Mouse (Mus musculus): ENCODE data around the gene Rplp2.
"Not testable (repeated sequence)": the region's sequence is repeated elsewhere in the genome, so short reads cannot be mapped to it uniquely, and the experiment has no call there.

Gene Rplp2

GRCm38 (mm10) chr7:141447110-141447991, at the start of gene Rplp2:
Rplp2 (plus strand) TSS chr7:141447370.
- DNase-seq (ENCODE audit: extremely low read depth, low read depth, low spot score): no peak

- DNase-seq (ENCODE audit: extremely low read depth, low read depth, low spot score): no peak
Observed at GRCm38 (mm10) chr7:141403305-141403704, 43.9 kb upstream of the Rplp2 start.

GRCm38 (mm10) chr7:141405466-141405865, 41.7 kb upstream of the Rplp2 start:
- DNase-seq (ENCODE audit: extremely low read depth, low read depth, low spot score): no peak

- DNase-seq (ENCODE audit: extremely low read depth, low read depth, low spot score): not testable (repeated sequence)
Observed at GRCm38 (mm10) chr7:141407670-141408069, 39.5 kb upstream of the Rplp2 start.

- DNase-seq (ENCODE audit: extremely low read depth, low read depth, low spot score): no peak
Observed at GRCm38 (mm10) chr7:141408833-141409232, 38.3 kb upstream of the Rplp2 start.

GRCm38 (mm10) chr7:141410631-141411030, 36.5 kb upstream of the Rplp2 start:
- no peak for DNase-seq (ENCODE audit: extremely low read depth, low read depth, low spot score)

GRCm38 (mm10) chr7:141411667-141412066, 35.5 kb upstream of the Rplp2 start:
- no peak for DNase-seq (ENCODE audit: extremely low read depth, low read depth, low spot score)

GRCm38 (mm10) chr7:141413331-141413730, 33.8 kb upstream of the Rplp2 start:
- DNase-seq (ENCODE audit: extremely low read depth, low read depth, low spot score): no peak

GRCm38 (mm10) chr7:141413809-141414584, 33.2 kb upstream of the Rplp2 start, which contains the start of gene Gatd1:
Gatd1 (minus strand) TSS chr7:141414136.
- no peak for DNase-seq (ENCODE audit: extremely low read depth, low read depth, low spot score)

GRCm38 (mm10) chr7:141416144-141416841, 30.9 kb upstream of the Rplp2 start:
- DNase-seq (ENCODE audit: extremely low read depth, low read depth, low spot score): no peak

- DNase-seq (ENCODE audit: extremely low read depth, low read depth, low spot score): no peak
Observed at GRCm38 (mm10) chr7:141417731-141418681, 29.2 kb upstream of the Rplp2 start.

GRCm38 (mm10) chr7:141418970-141419369, 28.2 kb upstream of the Rplp2 start:
- DNase-seq (ENCODE audit: extremely low read depth, low read depth, low spot score): no peak

GRCm38 (mm10) chr7:141420030-141420702, 27.0 kb upstream of the Rplp2 start:
- no peak for DNase-seq (ENCODE audit: extremely low read depth, low read depth, low spot score)

GRCm38 (mm10) chr7:141423811-141424210, 23.4 kb upstream of the Rplp2 start:
- DNase-seq (ENCODE audit: extremely low read depth, low read depth, low spot score): no peak

- DNase-seq (ENCODE audit: extremely low read depth, low read depth, low spot score): no peak
Observed at GRCm38 (mm10) chr7:141426948-141427730, 20.0 kb upstream of the Rplp2 start.

GRCm38 (mm10) chr7:141428701-141429100, 18.5 kb upstream of the Rplp2 start:
- no peak for DNase-seq (ENCODE audit: extremely low read depth, low read depth, low spot score)

- no peak for DNase-seq (ENCODE audit: extremely low read depth, low read depth, low spot score)
Observed at GRCm38 (mm10) chr7:141429310-141429709, 17.9 kb upstream of the Rplp2 start, which contains the start of gene Cend1. Cend1 (minus strand) TSS chr7:141429491.

GRCm38 (mm10) chr7:141429840-141430584, 17.2 kb upstream of the Rplp2 start:
- no peak for DNase-seq (ENCODE audit: extremely low read depth, low read depth, low spot score)
